Mouse (Mus musculus): ENCODE data around the gene Vax2. TPM values are rescaled to one million over a fixed set of nuclear protein-coding genes. Genes with fewer than 3 reads are reported as not detected.

The Vax2 gene
- polyA plus RNA-seq, 1 experiment from 2014 or later: not detected

GRCm38 (mm10) chr6:83768485-83768884 is 57.4 kb downstream of the Vax2 start:
- peaks cover 16% of the 10 kb centered on the region for H3K36me3 ChIP-seq (ENCODE audit: control insufficient read depth, insufficient read depth, low read length)

GRCm38 (mm10) chr6:83774126-83774525 is 63.1 kb downstream of the Vax2 start:
- Histone ChIP-seq H3K9ac (ENCODE audit: low read length) (peak overlapping the region; percentile 96), H3K4me1 (replicated peaks; ENCODE audit: control insufficient read depth, insufficient read depth, low read length) (peaks cover 14% of the 10 kb centered on the region), H3K4me3 (ENCODE audit: low read length) (peak overlapping the region; percentile 97; the same call in 1 of the 2 replicates), H3K27ac (ENCODE audit: low read length) (no peak overlapping the region), H3K9me3 (ENCODE audit: control insufficient read depth, low read length) (no peaks in the 10 kb centered on the region), H3K4me2 (ENCODE audit: low read depth, low read length) (peak overlapping the region; percentile 91), H3K36me3 (ENCODE audit: control insufficient read depth, insufficient read depth, low read length) (peaks cover 16% of the 10 kb centered on the region), H3K27me3 (ENCODE audit: control insufficient read depth, insufficient read depth, low read depth, low read length) (no peaks in the 10 kb centered on the region)
- ATAC-seq (ENCODE audit: low read depth): no peak
- WGBS: 53% methylated on average over 8 of the region's 9 CpGs

More at GRCm38 (mm10) chr6:83768485-83768884, 57.4 kb downstream of the Vax2 start:
- H3K4me3 ChIP-seq (ENCODE audit: low read length): no peak overlapping the region
- no peak overlapping the region for H3K27ac ChIP-seq (ENCODE audit: low read length)
- peaks cover 4% of the 10 kb centered on the region for H3K27me3 ChIP-seq (ENCODE audit: control insufficient read depth, insufficient read depth, low read depth, low read length)
- 45% methylated on average over 5 of the region's 5 CpGs for WGBS
- ATAC-seq (ENCODE audit: low read depth): 0 out of 2 replicates have a peak, but pooled peaks have one; percentile 23
- H3K4me1 ChIP-seq (replicated peaks; ENCODE audit: control insufficient read depth, insufficient read depth, low read length): 0 out of 2 replicates have a peak, but pooled peaks cover 7% of the 10 kb centered on the region
- no peak overlapping the region for H3K9ac ChIP-seq (ENCODE audit: low read length)
- H3K9me3 ChIP-seq (ENCODE audit: control insufficient read depth, low read length): no peaks in the 10 kb centered on the region
- no peak overlapping the region for H3K4me2 ChIP-seq (ENCODE audit: low read depth, low read length)

- Histone ChIP-seq H3K9me3 (ENCODE audit: control insufficient read depth, low read length) (no peaks in the 10 kb centered on the region), H3K9ac (ENCODE audit: low read length) (peak overlapping the region; percentile 96), H3K4me1 (replicated peaks; ENCODE audit: control insufficient read depth, insufficient read depth, low read length) (peaks cover 14% of the 10 kb centered on the region), H3K36me3 (ENCODE audit: control insufficient read depth, insufficient read depth, low read length) (peaks cover 16% of the 10 kb centered on the region), H3K27me3 (ENCODE audit: control insufficient read depth, insufficient read depth, low read depth, low read length) (no peaks in the 10 kb centered on the region), H3K27ac (ENCODE audit: low read length) (peak overlapping the region; percentile 91), H3K4me3 (ENCODE audit: low read length) (peak overlapping the region; percentile 97), H3K4me2 (ENCODE audit: low read depth, low read length) (peak overlapping the region; percentile 91)
- under 1% methylated on average over 14 of the region's 14 CpGs for WGBS
- peak; percentile 30 for ATAC-seq (ENCODE audit: low read depth)
These were observed 63.9 kb downstream of the Vax2 start for GRCm38 (mm10) chr6:83774781-83775563.

GRCm38 (mm10) chr6:83775638-83776293 is 64.7 kb downstream of the Vax2 start, which contains the start of gene Tex261:
Gene Tex261 (minus strand): TSS chr6:83775813.
- Histone ChIP-seq H3K27me3 (ENCODE audit: control insufficient read depth, insufficient read depth, low read depth, low read length) (no peaks in the 10 kb centered on the region), H3K4me3 (ENCODE audit: low read length) (peak within 1 kb of the TSS; percentile 97), H3K9me3 (ENCODE audit: control insufficient read depth, low read length) (no peaks in the 10 kb centered on the region), H3K36me3 (ENCODE audit: control insufficient read depth, insufficient read depth, low read length) (peaks cover 16% of the 10 kb centered on the region), H3K4me1 (replicated peaks; ENCODE audit: control insufficient read depth, insufficient read depth, low read length) (peaks cover 14% of the 10 kb centered on the region), H3K9ac (ENCODE audit: low read length) (peak within 1 kb of the TSS; percentile 96), H3K4me2 (ENCODE audit: low read depth, low read length) (peak within 1 kb of the TSS; percentile 91), H3K27ac (ENCODE audit: low read length) (peak within 1 kb of the TSS; percentile 91)
- peak; percentile 98 for ATAC-seq (ENCODE audit: low read depth)
- WGBS: under 1% methylated on average over 44 of the region's 45 CpGs

GRCm38 (mm10) chr6:83778306-83778705 is 67.2 kb downstream of the Vax2 start:
- H3K27ac ChIP-seq (ENCODE audit: low read length): no peak overlapping the region
- no peak overlapping the region for H3K4me3 ChIP-seq (ENCODE audit: low read length)
- H3K4me1 ChIP-seq (replicated peaks; ENCODE audit: control insufficient read depth, insufficient read depth, low read length): peaks cover 14% of the 10 kb centered on the region
- 72% methylated on average over 7 of the region's 7 CpGs for WGBS
- H3K9ac ChIP-seq (ENCODE audit: low read length): no peak overlapping the region
- no peak for ATAC-seq (ENCODE audit: low read depth)
- H3K9me3 ChIP-seq (ENCODE audit: control insufficient read depth, low read length): no peaks in the 10 kb centered on the region
- H3K27me3 ChIP-seq (ENCODE audit: control insufficient read depth, insufficient read depth, low read depth, low read length): no peaks in the 10 kb centered on the region
- no peak overlapping the region for H3K4me2 ChIP-seq (ENCODE audit: low read depth, low read length)
- peaks cover 2% of the 10 kb centered on the region for H3K36me3 ChIP-seq (ENCODE audit: control insufficient read depth, insufficient read depth, low read length)

GRCm38 (mm10) chr6:83779026-83779425 is 68.0 kb downstream of the Vax2 start:
- no peaks in the 10 kb centered on the region for H3K27me3 ChIP-seq (ENCODE audit: control insufficient read depth, insufficient read depth, low read depth, low read length)
- peaks cover 13% of the 10 kb centered on the region for H3K4me1 ChIP-seq (replicated peaks; ENCODE audit: control insufficient read depth, insufficient read depth, low read length)
- no peak overlapping the region for H3K4me3 ChIP-seq (ENCODE audit: low read length)
- no peaks in the 10 kb centered on the region for H3K9me3 ChIP-seq (ENCODE audit: control insufficient read depth, low read length)
- H3K9ac ChIP-seq (ENCODE audit: low read length): no peak overlapping the region
- ATAC-seq (ENCODE audit: low read depth): no peak
- WGBS: 9% methylated on average over 5 of the region's 5 CpGs
- H3K4me2 ChIP-seq (ENCODE audit: low read depth, low read length): no peak overlapping the region
- no peak overlapping the region for H3K27ac ChIP-seq (ENCODE audit: low read length)
- no peaks in the 10 kb centered on the region for H3K36me3 ChIP-seq (ENCODE audit: control insufficient read depth, insufficient read depth, low read length)

GRCm38 (mm10) chr6:83786426-83786825 is 75.4 kb downstream of the Vax2 start:
- H3K36me3 ChIP-seq (ENCODE audit: control insufficient read depth, insufficient read depth, low read length): no peaks in the 10 kb centered on the region
- no peak overlapping the region for H3K4me3 ChIP-seq (ENCODE audit: low read length)
- ATAC-seq (ENCODE audit: low read depth): no peak
- WGBS: 56% methylated on average over 3 of the region's 3 CpGs
- H3K27me3 ChIP-seq (ENCODE audit: control insufficient read depth, insufficient read depth, low read depth, low read length): no peaks in the 10 kb centered on the region
- H3K4me1 ChIP-seq (replicated peaks; ENCODE audit: control insufficient read depth, insufficient read depth, low read length): no peaks in the 10 kb centered on the region
- no peak overlapping the region for H3K27ac ChIP-seq (ENCODE audit: low read length)
- no peak overlapping the region for H3K9ac ChIP-seq (ENCODE audit: low read length)
- no peaks in the 10 kb centered on the region for H3K9me3 ChIP-seq (ENCODE audit: control insufficient read depth, low read length)
- no peak overlapping the region for H3K4me2 ChIP-seq (ENCODE audit: low read depth, low read length)

Other genes with a start within 250 kb of the Vax2 start
- gene Dguok, start 204.3 kb upstream of the Vax2 start, polyA plus RNA-seq (2015; fragmentation: Nextera tagmentation; extraction: Ambion mirVana): 78.3 and 87.0 TPM in 2 replicates
- gene Actg2, start 175.0 kb upstream of the Vax2 start, polyA plus RNA-seq (2015; fragmentation: Nextera tagmentation; extraction: Ambion mirVana): 123 and 128 TPM in 2 replicates
- gene Stambp, start 138.5 kb upstream of the Vax2 start, polyA plus RNA-seq (2015; fragmentation: Nextera tagmentation; extraction: Ambion mirVana): 25.8 and 28.0 TPM in 2 replicates
- 0.08 and 0.35 TPM in 2 replicates for gene Clec4f, start 55.1 kb upstream of the Vax2 start, polyA plus RNA-seq (2015; fragmentation: Nextera tagmentation; extraction: Ambion mirVana)
- not detected in 2 replicates for gene Cd207, start 33.4 kb upstream of the Vax2 start, polyA plus RNA-seq (2015; fragmentation: Nextera tagmentation; extraction: Ambion mirVana)
- gene Atp6v1b1, start 31.7 kb downstream of the Vax2 start, polyA plus RNA-seq (2015; fragmentation: Nextera tagmentation; extraction: Ambion mirVana): 1.4 TPM in 2 replicates
- 0.14 TPM in 1 of 2 replicates, not detected in the other for gene Ankrd53, start 51.4 kb downstream of the Vax2 start, polyA plus RNA-seq (2015; fragmentation: Nextera tagmentation; extraction: Ambion mirVana)
- gene Tex261, start 64.5 kb downstream of the Vax2 start, polyA plus RNA-seq (2015; fragmentation: Nextera tagmentation; extraction: Ambion mirVana): 86.3 and 105 TPM in 2 replicates
- 58.3 and 63.5 TPM in 2 replicates for gene Nagk, start 83.7 kb downstream of the Vax2 start, polyA plus RNA-seq (2015; fragmentation: Nextera tagmentation; extraction: Ambion mirVana)
- 17.4 and 18.2 TPM in 2 replicates for gene Paip2b, start 120.5 kb downstream of the Vax2 start, polyA plus RNA-seq (2015; fragmentation: Nextera tagmentation; extraction: Ambion mirVana)
- gene Zfp638, start 155.8 kb downstream of the Vax2 start, polyA plus RNA-seq (2015; fragmentation: Nextera tagmentation; extraction: Ambion mirVana): 56.6 and 58.7 TPM in 2 replicates